Mouse (Mus musculus) left cerebral cortex, postnatal 4 days (tissue): ENCODE results near the gene Teddm1a. TPM values are rescaled to one million over a fixed set of nuclear protein-coding genes. Genes with fewer than 3 reads are reported as not detected.
"Not testable (repeated sequence)": the region's sequence is repeated elsewhere in the genome, so short reads cannot be mapped to it uniquely, and the experiment has no call there.

Experiments
- DNase-seq: peaks from one replicate; pipeline ENCODE4 v3.0.0-alpha.2; 2022
- intact Hi-C: fragments of 180-260 bp; cut with DNase I; formaldehyde crosslinking; loops from one replicate; pipeline ENCODE4 v1.15.1; 2025
- total RNA-seq, 2 experiments: library from RNA; stranded (reverse); gene quantifications; 2 replicates each; pipeline ENCODE4 v1.2.3; 2021

Teddm1a gene
- not detected for total RNA-seq

DNA sequence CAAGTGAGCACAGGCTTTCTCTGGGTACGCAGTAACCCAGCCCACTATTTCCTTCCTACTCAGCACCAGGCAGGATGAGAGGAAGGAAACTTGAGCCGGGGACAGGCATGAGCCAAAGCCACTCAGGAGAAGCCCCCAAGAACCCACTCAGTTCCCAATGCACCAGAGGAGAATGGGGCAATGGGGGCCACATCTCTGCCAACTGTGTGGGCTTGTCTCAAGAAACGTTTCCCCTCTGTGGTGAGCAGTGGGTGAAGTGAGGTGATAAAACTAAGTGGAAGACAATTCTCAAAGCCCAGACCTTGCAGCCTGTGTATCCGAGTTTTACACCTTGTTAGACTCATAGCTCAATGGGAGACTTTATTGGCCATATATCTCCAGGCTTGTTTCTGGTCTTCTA is at the start of gene Teddm1a:
Gene Teddm1a (plus strand): TSS at position 301 of the 400 bp plus-strand sequence.
- DNase-seq = no peak
- intact Hi-C loops = no loop called here

DNA sequence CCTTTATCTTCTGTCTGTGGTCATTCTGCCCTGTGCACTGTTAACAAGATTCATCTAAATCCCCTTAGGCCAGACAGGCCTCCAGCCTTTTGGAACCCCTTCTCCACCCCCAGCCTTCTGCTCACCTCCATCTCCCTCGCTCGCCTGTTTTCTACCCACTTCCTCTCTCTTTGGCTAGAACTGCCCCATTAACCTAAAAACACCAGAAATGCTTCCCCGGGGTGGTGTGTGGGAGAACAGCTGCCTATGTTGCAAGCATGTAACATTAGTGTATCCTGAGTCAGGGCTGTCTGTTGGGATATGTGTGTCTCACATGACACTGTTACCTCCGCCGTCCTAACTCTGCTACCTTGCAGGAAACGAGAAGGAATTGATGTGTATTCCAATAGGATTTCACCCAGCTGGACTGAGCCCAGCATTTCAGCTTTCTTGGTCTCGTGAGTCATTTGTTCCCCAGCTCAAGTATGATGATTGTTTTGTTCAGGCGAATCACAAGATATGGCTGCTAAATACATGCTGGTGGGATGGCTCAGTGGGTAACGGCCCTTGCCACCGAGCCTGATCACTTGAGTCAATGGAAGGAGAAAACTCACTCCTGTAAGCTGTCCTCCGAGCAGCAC is 49.3 kb upstream of the Teddm1a start:
- no peak for DNase-seq
- intact Hi-C loops = no loop called here

DNA sequence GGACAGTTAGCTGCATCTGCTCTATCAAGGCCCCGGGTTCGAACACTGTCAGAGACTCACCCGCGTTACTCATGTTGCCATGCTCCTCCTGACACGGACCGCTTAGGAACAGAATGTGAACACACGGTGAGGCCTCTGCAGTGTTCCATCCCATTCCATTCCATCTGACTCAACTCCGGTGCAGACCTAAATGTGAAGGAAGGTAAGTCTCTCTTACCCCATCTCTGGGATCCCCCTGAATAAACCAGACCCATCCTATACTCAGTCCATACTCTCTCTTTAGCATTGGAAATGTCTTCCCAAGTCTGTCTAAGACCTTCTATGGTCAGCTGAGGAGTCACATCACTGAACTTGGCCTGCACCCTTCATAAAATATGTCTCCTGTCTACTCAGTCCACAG is 47.5 kb upstream of the Teddm1a start, which contains the start of gene Rgsl1:
Gene Rgsl1 (minus strand): TSS at position 101 of the 400 bp plus-strand sequence.
- no peak for DNase-seq
- intact Hi-C loops = no loop called here

DNA sequence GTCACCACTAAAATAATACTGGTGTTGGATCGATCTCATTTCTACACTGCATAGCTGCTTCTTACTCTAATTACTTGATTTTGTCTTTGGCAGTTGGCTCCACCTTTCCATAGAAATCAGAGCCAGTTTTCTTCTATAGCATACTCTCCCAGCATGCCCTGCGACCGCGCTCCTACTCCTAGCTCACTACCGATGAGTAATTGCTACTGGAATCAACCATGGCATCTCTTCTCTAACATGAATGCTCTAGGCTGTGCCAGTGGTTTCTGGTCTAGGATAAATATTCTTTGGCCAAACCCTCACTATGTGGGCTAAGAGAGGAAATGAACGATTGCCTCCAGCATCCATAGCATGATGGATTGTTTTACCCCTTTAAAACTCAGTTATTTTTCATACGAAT is 45.1 kb upstream of the Teddm1a start:
- no peak for DNase-seq
- intact Hi-C loops = no loop called here

- intact Hi-C loops = no loop called here
- no peak for DNase-seq
Measured at GRCm38 (mm10) chr1:153846867-153847266, 44.7 kb upstream of the Teddm1a start.

- intact Hi-C loops, DNase-seq: not testable (repeated sequence)
Measured at GRCm38 (mm10) chr1:153852696-153853095, 38.8 kb upstream of the Teddm1a start.

GRCm38 (mm10) chr1:153855946-153856345 is 35.6 kb upstream of the Teddm1a start:
- intact Hi-C loops = no loop called here
- peak; percentile 21 for DNase-seq

DNA sequence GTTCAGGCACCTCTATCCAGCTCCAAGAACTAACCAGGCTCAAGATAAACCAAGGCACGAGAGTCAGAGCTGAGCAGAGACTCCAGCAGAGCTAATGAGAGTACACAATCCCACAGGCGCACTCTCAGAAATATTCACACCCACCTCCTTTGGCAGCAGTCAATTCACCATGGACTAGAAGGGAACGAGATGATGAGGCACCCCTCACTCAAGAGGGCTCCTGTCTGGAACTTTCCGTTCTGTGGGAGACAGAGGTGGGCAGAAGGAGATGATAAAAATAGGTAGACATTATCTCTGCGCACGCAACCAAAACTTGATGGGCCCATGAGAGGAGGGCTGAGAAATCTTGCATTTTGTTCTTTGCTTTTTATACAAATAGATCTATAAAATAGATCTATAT is 17.5 kb upstream of the Teddm1a start, which contains the start of gene Teddm1b:
Gene Teddm1b (plus strand): TSS at position 301 of the 400 bp plus-strand sequence.
- intact Hi-C loops = no loop called here
- DNase-seq = no peak

DNA sequence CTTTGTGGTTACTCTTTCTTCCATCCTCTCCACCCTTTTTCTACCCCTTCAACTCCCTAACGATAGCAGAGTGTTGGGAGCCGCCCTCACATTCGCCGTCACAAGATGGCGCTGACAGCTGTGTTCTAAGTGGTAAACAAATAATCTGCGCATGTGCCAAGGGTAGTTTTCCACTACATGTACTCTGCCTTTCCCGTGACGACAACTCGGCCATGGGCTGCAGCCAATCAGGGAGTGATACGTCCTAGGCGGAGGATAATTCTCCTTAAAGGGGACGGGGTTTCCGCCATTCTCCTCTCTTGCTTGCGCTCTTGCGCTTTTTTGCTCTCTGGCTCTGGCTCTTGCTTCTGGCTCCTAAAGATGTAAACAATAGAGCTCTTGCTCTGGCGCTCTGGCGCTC is 11.2 kb upstream of the Teddm1a start:
- DNase-seq, intact Hi-C loops: not testable (repeated sequence)

DNA sequence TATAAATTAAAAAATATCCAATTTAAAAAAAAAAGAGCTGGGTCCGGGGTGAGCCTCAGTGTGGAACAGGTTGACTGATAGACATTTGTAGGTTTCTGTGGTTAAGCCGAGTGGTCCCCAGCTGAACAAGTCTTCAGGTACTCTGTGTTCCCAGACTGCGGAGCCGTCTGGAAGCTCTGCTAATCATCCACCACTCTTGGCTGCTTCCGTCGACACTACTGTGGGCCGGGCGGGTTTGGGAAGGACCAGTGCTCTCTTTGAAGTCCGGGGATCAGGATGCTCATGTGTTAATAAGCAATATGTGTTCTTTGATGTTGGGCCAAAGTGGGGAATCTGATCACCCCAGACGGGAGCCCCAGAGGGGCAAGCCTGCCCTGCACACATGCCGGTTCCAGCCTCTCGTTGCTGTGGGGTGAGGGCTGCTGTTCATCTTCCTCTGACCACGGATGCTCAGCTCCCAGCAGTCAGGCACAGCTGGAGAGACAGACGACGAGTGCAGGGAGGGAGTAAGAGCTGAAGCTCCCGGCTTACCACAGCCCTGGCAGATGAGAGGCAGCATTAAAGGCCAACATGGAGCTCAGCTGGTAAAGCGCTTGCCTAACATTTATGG is 5.4 kb upstream of the Teddm1a start:
- no peak for DNase-seq
- intact Hi-C loops = no loop called here

- intact Hi-C loops = no loop called here
- DNase-seq = no peak
Measured at GRCm38 (mm10) chr1:153890121-153890520, 1.4 kb upstream of the Teddm1a start.

- DNase-seq = no peak
Measured at GRCm38 (mm10) chr1:153893746-153894145, 2.2 kb downstream of the Teddm1a start.

GRCm38 (mm10) chr1:153894201-153894893 is 2.8 kb downstream of the Teddm1a start:
- intact Hi-C loops = loop anchor here (2.0 kb wide), 1 partner anchor 288 kb away; no protein-coding TSS in a partner anchor
- DNase-seq = no peak

More at GRCm38 (mm10) chr1:153893746-153894145, 2.2 kb downstream of the Teddm1a start:
- intact Hi-C loops = loop anchor here (2.0 kb wide), 1 partner anchor 289 kb away; no protein-coding TSS in a partner anchor

- intact Hi-C loops = loop anchor here (2.0 to 5.0 kb wide), 3 partner anchors 137 to 288 kb away; no protein-coding TSS in a partner anchor
- DNase-seq = peak; percentile 69
Measured at GRCm38 (mm10) chr1:153894979-153895378, 3.4 kb downstream of the Teddm1a start.

DNA sequence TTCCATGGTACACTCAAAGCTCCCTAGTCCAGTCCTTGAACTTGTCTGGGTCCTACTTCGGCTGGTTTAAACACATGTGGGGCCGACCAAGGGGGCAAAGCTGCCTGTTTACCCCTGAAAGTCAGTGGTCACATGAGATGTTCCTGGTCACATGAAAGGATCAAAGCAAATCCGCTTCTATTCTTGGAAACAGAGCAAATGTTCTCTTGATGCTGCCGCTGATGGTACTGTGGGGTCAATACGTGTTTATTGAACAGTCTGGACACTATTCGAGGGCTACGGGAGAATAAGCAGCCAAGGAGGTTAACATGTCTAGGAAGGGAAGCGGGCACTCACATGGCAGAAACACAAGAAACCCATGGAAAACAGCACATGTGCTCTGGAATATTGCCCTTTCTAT is 5.7 kb downstream of the Teddm1a start:
- no peak for DNase-seq
- intact Hi-C loops = loop anchor here (5.0 kb wide), 2 partner anchors 135 to 220 kb away; no protein-coding TSS in a partner anchor

- DNase-seq = no peak
- intact Hi-C loops = loop anchor here (5.0 kb wide), 2 partner anchors 133 to 218 kb away; no protein-coding TSS in a partner anchor
Measured at GRCm38 (mm10) chr1:153898989-153899730, 7.6 kb downstream of the Teddm1a start.

DNA sequence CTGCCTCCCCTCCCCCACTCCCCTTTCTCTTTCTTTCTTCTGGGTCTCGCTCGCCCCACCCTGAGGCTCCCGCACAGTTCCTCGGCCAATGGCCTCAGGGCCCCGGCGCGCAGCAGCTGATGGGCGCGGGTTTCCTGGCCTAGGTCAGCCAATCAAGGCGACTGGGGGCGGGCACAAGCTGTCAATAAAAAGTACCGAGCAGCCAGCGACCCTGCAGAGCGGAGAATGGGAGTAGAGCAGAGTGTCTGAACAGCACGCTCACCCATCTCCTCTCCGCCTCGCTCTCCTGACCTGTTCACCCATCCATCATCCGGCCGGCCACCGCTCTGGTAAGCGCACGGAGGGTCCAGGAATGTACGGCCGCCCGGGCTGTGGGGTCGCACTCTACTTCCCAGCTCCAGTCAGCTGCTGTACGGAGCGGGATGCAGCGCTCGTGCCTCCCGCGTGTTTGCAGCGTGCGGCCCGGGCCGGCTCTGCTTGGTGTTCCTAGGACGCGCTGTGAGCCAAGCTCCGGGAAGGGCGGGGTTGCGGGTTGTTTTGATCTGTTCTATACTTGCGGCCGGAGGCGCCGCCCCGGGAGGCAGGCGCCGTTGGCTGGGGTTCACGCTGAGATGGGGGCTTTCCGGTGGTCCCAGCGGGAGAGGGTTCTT is 8.3 kb downstream of the Teddm1a start, which contains the start of the genes Glul and Teddm2:
Gene Glul (plus strand): TSS at position 214 of the 650 bp plus-strand sequence.
Gene Teddm2 (minus strand): TSS at position 498 of the 650 bp plus-strand sequence.
- intact Hi-C loops = loop anchor here (5.0 to 10.0 kb wide), 3 partner anchors 132 to 825 kb away; no protein-coding TSS in a partner anchor
- peak; percentile 99 for DNase-seq

DNA sequence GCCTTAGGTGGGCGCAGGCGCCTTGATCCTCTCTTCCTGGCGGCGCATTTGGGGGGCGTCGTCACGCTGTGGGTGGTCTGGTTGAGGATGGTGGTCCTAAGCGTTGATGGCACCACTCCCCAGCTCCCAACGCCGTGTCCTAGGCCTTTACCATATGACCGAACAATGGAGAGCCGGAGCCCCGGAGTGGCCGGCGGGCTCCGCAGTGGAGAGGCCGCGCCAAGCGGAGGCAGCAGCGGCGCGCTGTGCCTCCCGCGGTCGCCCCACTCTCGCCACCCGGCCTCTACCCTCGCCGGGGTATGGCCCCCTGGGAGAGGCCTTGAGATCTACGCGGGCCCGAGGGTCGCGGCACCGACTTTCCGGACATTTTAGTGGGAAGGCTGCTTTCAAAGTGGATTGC is 8.8 kb downstream of the Teddm1a start:
- intact Hi-C loops = loop anchor here (10.0 kb wide), 1 partner anchor 824 kb away; no protein-coding TSS in a partner anchor
- DNase-seq = no peak

- DNase-seq = peak; percentile 49
- intact Hi-C loops = loop anchor here (10.0 kb wide), 1 partner anchor 824 kb away; no protein-coding TSS in a partner anchor
Measured at GRCm38 (mm10) chr1:153900860-153901730, 9.6 kb downstream of the Teddm1a start.
